Mouse (Mus musculus) embryonic facial prominence, embryonic 11.5 days (tissue): ENCODE measurements around the gene Nedd4. TPM values are rescaled to one million over a fixed set of nuclear protein-coding genes. Genes with fewer than 3 reads are reported as not detected.
"Not testable (repeated sequence)": the region's sequence is repeated elsewhere in the genome, so short reads cannot be mapped to it uniquely, and the experiment has no call there.

Source experiments
- ATAC-seq: fragments of 200-750 bp; cut with Nextera tagmentation; replicated peaks from 2 replicates; pipeline ENCODE4 v1.8.0; 2017; ENCODE audit warnings: low read depth; ENCODE audit not compliant: insufficient number of reproducible peaks, low FRiP score, low TSS enrichment
- DNase-seq: peaks from one replicate; pipeline ENCODE4 v3.0.0-alpha.2; 2015; ENCODE audit warnings: low spot score
- H3K27ac ChIP-seq: fragments of 300-500 bp; sonication (generic); replicated peaks from 2 replicates; pipeline ENCODE4 v1.5.1; 2014; ENCODE audit warnings: mild to moderate bottlenecking, low read depth, low read length, control low read depth
- H3K27me3 ChIP-seq: fragments of 300-500 bp; sonication (generic); 2 replicates; pipeline ENCODE4 v1.6.1; 2014; ENCODE audit warnings: mild to moderate bottlenecking, low read length, moderate library complexity, mixed read lengths; ENCODE audit not compliant: control insufficient read depth, insufficient read depth
- H3K36me3 ChIP-seq: fragments of 300-500 bp; sonication (generic); replicated peaks from 2 replicates; pipeline ENCODE4 v1.6.1; 2014; ENCODE audit warnings: low read depth, mild to moderate bottlenecking, low read length, moderate library complexity, mixed read lengths; ENCODE audit not compliant: control insufficient read depth, insufficient read depth
- H3K4me1 ChIP-seq: fragments of 300-500 bp; sonication (generic); 2 replicates; pipeline ENCODE4 v1.6.1; 2014; ENCODE audit warnings: low read length, mixed read lengths; ENCODE audit not compliant: control insufficient read depth, insufficient read depth
- H3K4me2 ChIP-seq: fragments of 300-500 bp; sonication (generic); 2 replicates; pipeline ENCODE4 v1.6.1; 2014; ENCODE audit warnings: low read depth, mild to moderate bottlenecking, control low read depth, low read length, moderate library complexity
- H3K4me3 ChIP-seq: fragments of 300-500 bp; sonication (generic); 2 replicates; pipeline ENCODE4 v1.5.1; 2014; ENCODE audit warnings: low read depth, low read length, control low read depth
- H3K9ac ChIP-seq: fragments of 300-500 bp; sonication (generic); replicated peaks from 2 replicates; pipeline ENCODE4 v1.6.1; 2014; ENCODE audit warnings: mild to moderate bottlenecking, control low read depth, low read length
- H3K9me3 ChIP-seq: fragments of 300-500 bp; sonication (generic); replicated peaks from 2 replicates; pipeline ENCODE4 v1.6.1; 2016; ENCODE audit warnings: mild to moderate bottlenecking, low read length, inconsistent platforms, mixed read lengths; ENCODE audit not compliant: control insufficient read depth
- WGBS: fragments of 180-500 bp; shearing (Covaris S2); extraction: QIAGEN DNeasy Blood & Tissue Kit; methylation state at CpG from one replicate; pipeline ENCODE4 v1.1.7; 2014; 5-methylcytosine and 5-hydroxymethylcytosine counted together
- polyA plus RNA-seq: library from polyadenylated mRNA; unstranded; fragments of >200 nt; fragmentation: Nextera tagmentation; extraction: Ambion mirVana; gene quantifications from 2 replicates; pipeline ENCODE4 v1.2.1, GENCODE M21; 2014

Nedd4 gene
- polyA plus RNA-seq, 1 experiment from 2014 or later = 859 TPM

GRCm38 (mm10) chr9:72663534-72663918 is 1.4 kb downstream of the Nedd4 start:
- Histone ChIP-seq H3K9me3 (no peaks in the 10 kb centered on the region), H3K27ac (peak overlapping the region; percentile 100), H3K9ac (peak overlapping the region; percentile 100), H3K36me3 (peaks cover 5% of the 10 kb centered on the region), H3K4me3 (peak overlapping the region; percentile 99), H3K4me1 (no peaks in the 10 kb centered on the region), H3K4me2 (peak overlapping the region; percentile 62), H3K27me3 (no peaks in the 10 kb centered on the region)
- ATAC-seq = no peak
- WGBS = 7% methylated on average over 10 of the region's 10 CpGs
- DNase-seq = no peak

- H3K4me1 ChIP-seq = no peaks in the 10 kb centered on the region
Observed at GRCm38 (mm10) chr9:72664409-72665351, 2.5 kb downstream of the Nedd4 start.

GRCm38 (mm10) chr9:72665517-72665916 is 3.4 kb downstream of the Nedd4 start:
- Histone ChIP-seq H3K4me2 (peak overlapping the region; percentile 62), H3K4me1 (no peaks in the 10 kb centered on the region), H3K9ac (no peak overlapping the region), H3K4me3 (no peak overlapping the region), H3K36me3 (peaks cover 9% of the 10 kb centered on the region), H3K27me3 (no peaks in the 10 kb centered on the region), H3K9me3 (no peaks in the 10 kb centered on the region), H3K27ac (no peak overlapping the region)
- 34% methylated on average over 7 of the region's 7 CpGs for WGBS
- DNase-seq (no peak), ATAC-seq (no peak)

More at GRCm38 (mm10) chr9:72664409-72665351, 2.5 kb downstream of the Nedd4 start:
- peak overlapping the region; percentile 99 for H3K4me3 ChIP-seq
- peak overlapping the region; percentile 62 for H3K4me2 ChIP-seq
- 0 out of 2 replicates have a peak overlapping the region, but pooled peaks have one; percentile 14 for H3K27ac ChIP-seq
- H3K9ac ChIP-seq = peak overlapping the region; percentile 100
- no peak for ATAC-seq
- H3K36me3 ChIP-seq = peaks cover 5% of the 10 kb centered on the region
- 57% methylated on average over 12 of the region's 12 CpGs for WGBS
- no peaks in the 10 kb centered on the region for H3K9me3 ChIP-seq
- no peak for DNase-seq
- H3K27me3 ChIP-seq = no peaks in the 10 kb centered on the region

GRCm38 (mm10) chr9:72666352-72667021 is 4.3 kb downstream of the Nedd4 start:
- H3K27ac ChIP-seq, H3K27me3 ChIP-seq, H3K4me3 ChIP-seq, ATAC-seq, H3K9ac ChIP-seq, DNase-seq, H3K4me1 ChIP-seq, H3K4me2 ChIP-seq, H3K9me3 ChIP-seq: not testable (repeated sequence)
- 82% methylated on average over 6 of the region's 8 CpGs for WGBS
- H3K36me3 ChIP-seq = peaks cover 10% of the 10 kb centered on the region

- no peak for ATAC-seq
- Histone ChIP-seq H3K4me3 (no peak overlapping the region), H3K36me3 (peaks cover 14% of the 10 kb centered on the region), H3K9ac (no peak overlapping the region), H3K4me1 (no peaks in the 10 kb centered on the region), H3K27ac (no peak overlapping the region), H3K27me3 (no peaks in the 10 kb centered on the region), H3K4me2 (no peak overlapping the region), H3K9me3 (no peaks in the 10 kb centered on the region)
- WGBS = 87% methylated on average over 3 of the region's 3 CpGs
- DNase-seq = no peak
Observed at GRCm38 (mm10) chr9:72667126-72667525, 5.0 kb downstream of the Nedd4 start.

GRCm38 (mm10) chr9:72669383-72669782 is 7.2 kb downstream of the Nedd4 start:
- peaks cover 23% of the 10 kb centered on the region for H3K36me3 ChIP-seq
- no peaks in the 10 kb centered on the region for H3K27me3 ChIP-seq

GRCm38 (mm10) chr9:72672361-72672760 is 10.2 kb downstream of the Nedd4 start:
- Histone ChIP-seq H3K9ac (no peak overlapping the region), H3K27me3 (no peaks in the 10 kb centered on the region), H3K27ac (no peak overlapping the region), H3K36me3 (peaks cover 36% of the 10 kb centered on the region), H3K4me3 (no peak overlapping the region), H3K9me3 (no peaks in the 10 kb centered on the region), H3K4me2 (no peak overlapping the region), H3K4me1 (no peaks in the 10 kb centered on the region)
- ATAC-seq = no peak
- WGBS = 36% methylated on average over 2 of the region's 2 CpGs
- peak; percentile 89 for DNase-seq

More at GRCm38 (mm10) chr9:72669383-72669782, 7.2 kb downstream of the Nedd4 start:
- Histone ChIP-seq H3K4me1 (no peaks in the 10 kb centered on the region), H3K27ac (no peak overlapping the region), H3K4me2 (no peak overlapping the region), H3K9me3 (no peaks in the 10 kb centered on the region), H3K4me3 (no peak overlapping the region), H3K9ac (no peak overlapping the region)
- no peak for ATAC-seq
- no peak for DNase-seq
- 89% methylated on average over 7 of the region's 7 CpGs for WGBS
